Mouse (Mus musculus): ENCODE data around the gene Foxq1. TPM values are rescaled to one million over a fixed set of nuclear protein-coding genes. Genes with fewer than 3 reads are reported as not detected.

The Foxq1 gene
- polyA plus RNA-seq, 1 experiment from 2014 or later = 1.6 TPM

DNA sequence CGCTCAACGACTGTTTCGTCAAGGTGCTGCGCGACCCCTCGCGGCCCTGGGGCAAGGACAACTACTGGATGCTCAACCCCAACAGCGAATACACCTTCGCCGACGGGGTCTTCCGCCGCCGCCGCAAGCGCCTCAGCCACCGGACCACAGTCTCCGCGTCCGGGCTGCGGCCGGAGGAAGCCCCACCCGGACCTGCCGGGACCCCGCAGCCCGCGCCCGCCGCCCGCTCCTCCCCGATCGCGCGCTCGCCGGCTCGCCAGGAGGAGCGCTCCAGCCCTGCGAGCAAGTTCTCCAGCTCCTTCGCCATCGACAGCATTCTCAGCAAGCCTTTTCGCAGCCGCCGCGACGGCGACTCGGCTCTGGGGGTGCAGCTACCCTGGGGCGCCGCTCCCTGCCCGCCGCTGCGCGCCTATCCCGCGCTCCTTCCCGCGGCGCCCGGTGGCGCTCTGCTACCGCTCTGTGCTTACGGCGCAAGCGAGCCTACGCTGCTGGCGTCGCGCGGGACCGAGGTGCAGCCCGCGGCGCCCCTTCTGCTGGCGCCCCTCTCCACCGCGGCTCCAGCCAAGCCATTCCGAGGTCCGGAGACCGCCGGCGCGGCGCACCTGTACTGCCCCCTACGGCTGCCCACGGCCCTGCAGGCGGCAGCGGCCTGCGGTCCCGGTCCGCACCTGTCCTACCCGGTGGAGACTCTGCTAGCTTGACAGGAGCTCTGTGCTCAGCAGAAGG lies 3.6 kb downstream of the Foxq1 start:
- H3K27me3 ChIP-seq (ENCODE audit: control insufficient read depth, insufficient read depth, low read length) = peaks cover 75% of the 10 kb centered on the region
- WGBS = under 1% methylated on average over 86 of the region's 92 CpGs
- ATAC-seq (replicated peaks; ENCODE audit: low FRiP score) (peak; percentile 68), DNase-seq (ENCODE audit: low spot score) (peak; percentile 85)
- peak overlapping the region; percentile 21; the same call in 1 of the 2 replicates for H3K9ac ChIP-seq (ENCODE audit: low read length)
- no peaks in the 10 kb centered on the region for H3K36me3 ChIP-seq (ENCODE audit: control insufficient read depth, insufficient read depth, low read length)
- no peaks in the 10 kb centered on the region for H3K9me3 ChIP-seq (ENCODE audit: control insufficient read depth, low read length)
- H3K27ac ChIP-seq (ENCODE audit: low read depth, low read length) = no peak overlapping the region
- H3K4me1 ChIP-seq (replicated peaks; ENCODE audit: control insufficient read depth, insufficient read depth, low read length) = peaks cover 18% of the 10 kb centered on the region
- peak overlapping the region; percentile 99 for H3K4me2 ChIP-seq (ENCODE audit: low read depth, low read length, severe bottlenecking)
- peak overlapping the region; percentile 55 for H3K4me3 ChIP-seq (ENCODE audit: low read depth, low read length)

DNA sequence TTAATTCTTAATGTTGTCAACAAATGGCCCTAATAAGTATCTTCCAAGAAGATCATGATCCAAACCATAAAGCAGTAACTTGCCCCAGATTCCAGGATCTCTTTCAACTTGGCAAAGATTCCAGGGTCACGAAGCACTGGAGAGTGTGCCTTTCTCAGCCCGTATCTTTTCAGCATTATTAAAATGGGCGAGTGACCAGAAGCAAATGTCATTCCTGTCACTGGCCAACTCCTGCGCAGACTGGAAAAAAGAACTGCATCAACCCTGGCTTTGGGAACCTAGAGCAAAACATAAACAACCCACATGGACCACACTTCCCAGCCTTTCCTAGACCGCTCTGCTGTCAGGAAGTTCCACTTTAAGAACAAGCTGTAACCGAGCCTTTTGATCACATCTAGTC lies 8.5 kb downstream of the Foxq1 start:
- no peak overlapping the region for H3K4me2 ChIP-seq (ENCODE audit: low read depth, low read length, severe bottlenecking)
- no peak overlapping the region for H3K9ac ChIP-seq (ENCODE audit: low read length)
- DNase-seq (ENCODE audit: low spot score) (no peak), ATAC-seq (replicated peaks; ENCODE audit: low FRiP score) (no peak)
- H3K27me3 ChIP-seq (ENCODE audit: control insufficient read depth, insufficient read depth, low read length) = peaks cover 27% of the 10 kb centered on the region
- no peaks in the 10 kb centered on the region for H3K36me3 ChIP-seq (ENCODE audit: control insufficient read depth, insufficient read depth, low read length)
- WGBS = 65% methylated on average over 6 of the region's 6 CpGs
- no peak overlapping the region for H3K4me3 ChIP-seq (ENCODE audit: low read depth, low read length)
- H3K4me1 ChIP-seq (replicated peaks; ENCODE audit: control insufficient read depth, insufficient read depth, low read length) = peaks cover 1% of the 10 kb centered on the region; the same call in 1 of the 2 replicates
- H3K9me3 ChIP-seq (ENCODE audit: control insufficient read depth, low read length) = no peaks in the 10 kb centered on the region
- H3K27ac ChIP-seq (ENCODE audit: low read depth, low read length) = no peak overlapping the region

DNA sequence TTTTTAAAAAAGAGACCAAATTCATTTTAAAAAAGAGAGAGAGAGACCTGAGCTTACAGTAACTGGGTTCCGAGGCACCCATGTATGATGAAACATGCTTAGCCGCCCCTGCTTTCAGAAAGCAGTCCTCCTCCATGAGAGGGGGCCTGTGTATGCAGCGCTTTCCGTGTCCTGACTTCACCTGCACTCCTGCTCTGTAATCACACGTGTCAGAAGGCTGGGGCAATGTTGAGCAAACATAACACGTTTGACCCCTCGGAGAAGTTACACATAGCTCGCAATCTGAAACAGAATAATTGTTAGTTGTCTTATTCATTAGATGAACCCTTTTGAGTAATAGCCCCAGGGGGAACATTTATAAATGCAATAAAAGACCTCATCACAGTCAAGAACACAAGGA lies 11.2 kb downstream of the Foxq1 start:
- Histone ChIP-seq H3K4me2 (ENCODE audit: low read depth, low read length, severe bottlenecking) (no peak overlapping the region), H3K9ac (ENCODE audit: low read length) (no peak overlapping the region), H3K36me3 (ENCODE audit: control insufficient read depth, insufficient read depth, low read length) (no peaks in the 10 kb centered on the region), H3K9me3 (ENCODE audit: control insufficient read depth, low read length) (no peaks in the 10 kb centered on the region), H3K4me1 (replicated peaks; ENCODE audit: control insufficient read depth, insufficient read depth, low read length) (no peaks in the 10 kb centered on the region), H3K27ac (ENCODE audit: low read depth, low read length) (no peak overlapping the region), H3K27me3 (ENCODE audit: control insufficient read depth, insufficient read depth, low read length) (peaks cover 5% of the 10 kb centered on the region), H3K4me3 (ENCODE audit: low read depth, low read length) (no peak overlapping the region)
- DNase-seq (ENCODE audit: low spot score) = no peak
- 84% methylated on average over 8 of the region's 8 CpGs for WGBS
- no peak for ATAC-seq (replicated peaks; ENCODE audit: low FRiP score)

DNA sequence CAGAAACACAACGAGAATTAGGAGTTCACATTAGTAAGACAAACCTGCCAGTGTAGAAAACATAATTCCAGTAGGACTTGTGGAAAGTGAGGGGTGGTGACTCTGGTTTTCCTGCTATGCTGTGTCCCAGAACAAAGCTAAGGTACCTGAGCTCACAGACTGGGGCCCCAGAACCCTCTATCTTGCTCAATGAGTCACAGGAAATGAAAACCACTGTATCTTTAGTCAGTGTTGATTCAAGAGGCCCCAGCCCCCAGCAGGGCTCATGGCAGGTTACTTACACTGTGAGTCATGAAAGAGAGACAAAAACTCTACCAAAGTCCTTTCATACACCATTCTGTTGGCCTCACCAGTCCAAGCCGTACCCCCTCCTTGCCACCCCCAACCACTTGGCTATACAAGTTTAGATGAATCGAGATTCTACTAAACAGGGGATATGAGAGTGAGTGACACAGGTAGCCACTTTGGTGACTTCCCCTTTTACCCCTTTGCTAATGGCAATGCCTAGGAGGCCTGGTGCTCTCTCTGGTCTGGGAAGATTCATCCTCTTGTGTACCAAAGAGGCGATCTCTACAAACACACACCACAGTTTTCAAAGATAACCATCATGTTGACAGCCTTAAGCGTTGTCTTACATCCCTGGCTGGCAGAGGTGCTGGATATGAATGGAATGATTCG lies 11.8 kb downstream of the Foxq1 start:
- DNase-seq (ENCODE audit: low spot score) (no peak), ATAC-seq (replicated peaks; ENCODE audit: low FRiP score) (no peak)
- H3K9ac ChIP-seq (ENCODE audit: low read length) = no peak overlapping the region
- no peak overlapping the region for H3K27ac ChIP-seq (ENCODE audit: low read depth, low read length)
- H3K4me1 ChIP-seq (replicated peaks; ENCODE audit: control insufficient read depth, insufficient read depth, low read length) = no peaks in the 10 kb centered on the region
- H3K9me3 ChIP-seq (ENCODE audit: control insufficient read depth, low read length) = no peaks in the 10 kb centered on the region
- H3K4me2 ChIP-seq (ENCODE audit: low read depth, low read length, severe bottlenecking) = no peak overlapping the region
- no peak overlapping the region for H3K4me3 ChIP-seq (ENCODE audit: low read depth, low read length)
- 85% methylated on average over 6 of the region's 6 CpGs for WGBS
- peaks cover 4% of the 10 kb centered on the region; the same call in 1 of the 2 replicates for H3K27me3 ChIP-seq (ENCODE audit: control insufficient read depth, insufficient read depth, low read length)
- no peaks in the 10 kb centered on the region for H3K36me3 ChIP-seq (ENCODE audit: control insufficient read depth, insufficient read depth, low read length)

DNA sequence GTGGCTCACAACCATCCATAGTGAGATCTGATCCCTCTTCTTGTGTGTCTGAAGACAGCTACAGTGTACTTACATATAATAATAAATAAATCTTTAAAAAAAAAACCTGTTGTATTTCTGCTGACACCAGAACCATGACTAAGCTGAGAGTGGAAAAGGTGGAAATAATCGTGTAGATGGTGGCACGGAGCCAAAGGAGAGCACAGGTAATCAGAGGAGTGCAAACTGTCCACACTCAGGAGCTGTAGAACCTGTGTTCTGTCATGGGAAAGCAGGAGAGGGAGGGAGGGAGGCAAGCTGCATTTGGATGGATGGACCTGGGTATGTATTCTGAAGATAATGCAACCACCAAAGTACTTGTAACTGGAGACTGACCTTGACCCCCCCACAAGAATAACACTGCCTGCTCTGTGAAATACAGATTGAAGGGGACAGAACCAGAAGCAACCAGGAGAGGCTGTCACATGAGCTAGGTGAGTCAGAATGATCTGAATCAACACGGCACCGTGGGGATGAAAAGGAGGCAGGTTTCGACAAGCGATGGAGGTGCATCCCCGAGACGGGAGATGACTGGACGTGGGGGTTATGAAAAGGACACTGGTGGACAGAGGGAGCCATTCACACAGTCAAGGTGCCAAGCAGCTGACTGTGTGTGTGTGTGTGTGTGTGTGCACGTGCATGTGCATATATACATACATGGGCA lies 17.0 kb downstream of the Foxq1 start:
- Histone ChIP-seq H3K4me3 (ENCODE audit: low read depth, low read length) (no peak overlapping the region), H3K4me2 (ENCODE audit: low read depth, low read length, severe bottlenecking) (no peak overlapping the region), H3K4me1 (replicated peaks; ENCODE audit: control insufficient read depth, insufficient read depth, low read length) (no peaks in the 10 kb centered on the region), H3K27ac (ENCODE audit: low read depth, low read length) (no peak overlapping the region), H3K27me3 (ENCODE audit: control insufficient read depth, insufficient read depth, low read length) (no peaks in the 10 kb centered on the region), H3K9me3 (ENCODE audit: control insufficient read depth, low read length) (no peaks in the 10 kb centered on the region), H3K36me3 (ENCODE audit: control insufficient read depth, insufficient read depth, low read length) (no peaks in the 10 kb centered on the region), H3K9ac (ENCODE audit: low read length) (no peak overlapping the region)
- 94% methylated on average over 10 of the region's 10 CpGs for WGBS
- no peak for ATAC-seq (replicated peaks; ENCODE audit: low FRiP score)
- no peak for DNase-seq (ENCODE audit: low spot score)

DNA sequence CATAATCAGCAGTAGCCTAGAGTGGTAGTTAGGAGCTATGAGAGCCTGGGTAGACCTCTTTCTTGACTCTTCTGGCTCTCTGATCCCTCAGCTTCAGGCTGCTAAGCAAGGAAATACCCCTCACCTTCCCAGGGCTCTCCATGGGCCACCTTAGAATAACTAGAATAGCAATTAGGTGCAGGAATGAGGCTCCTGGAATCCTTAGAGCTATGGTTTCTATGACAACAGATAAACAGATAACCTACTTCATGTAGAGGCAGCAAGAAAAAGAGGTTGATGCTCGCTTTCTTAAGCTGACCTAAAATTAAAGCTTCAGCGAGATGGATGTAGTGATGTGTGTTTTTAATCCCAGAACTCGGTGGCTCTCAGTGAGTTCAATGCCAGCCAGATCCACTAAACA lies 18.7 kb downstream of the Foxq1 start:
- H3K27ac ChIP-seq (ENCODE audit: low read depth, low read length) = no peak overlapping the region
- H3K4me1 ChIP-seq (replicated peaks; ENCODE audit: control insufficient read depth, insufficient read depth, low read length) = no peaks in the 10 kb centered on the region
- H3K27me3 ChIP-seq (ENCODE audit: control insufficient read depth, insufficient read depth, low read length) = no peaks in the 10 kb centered on the region
- H3K9me3 ChIP-seq (ENCODE audit: control insufficient read depth, low read length) = no peaks in the 10 kb centered on the region
- WGBS = 77% methylated on average over 3 of the region's 3 CpGs
- H3K9ac ChIP-seq (ENCODE audit: low read length) = no peak overlapping the region
- ATAC-seq (replicated peaks; ENCODE audit: low FRiP score) = no peak
- H3K36me3 ChIP-seq (ENCODE audit: control insufficient read depth, insufficient read depth, low read length) = no peaks in the 10 kb centered on the region
- no peak overlapping the region for H3K4me3 ChIP-seq (ENCODE audit: low read depth, low read length)
- no peak for DNase-seq (ENCODE audit: low spot score)
- H3K4me2 ChIP-seq (ENCODE audit: low read depth, low read length, severe bottlenecking) = no peak overlapping the region

DNA sequence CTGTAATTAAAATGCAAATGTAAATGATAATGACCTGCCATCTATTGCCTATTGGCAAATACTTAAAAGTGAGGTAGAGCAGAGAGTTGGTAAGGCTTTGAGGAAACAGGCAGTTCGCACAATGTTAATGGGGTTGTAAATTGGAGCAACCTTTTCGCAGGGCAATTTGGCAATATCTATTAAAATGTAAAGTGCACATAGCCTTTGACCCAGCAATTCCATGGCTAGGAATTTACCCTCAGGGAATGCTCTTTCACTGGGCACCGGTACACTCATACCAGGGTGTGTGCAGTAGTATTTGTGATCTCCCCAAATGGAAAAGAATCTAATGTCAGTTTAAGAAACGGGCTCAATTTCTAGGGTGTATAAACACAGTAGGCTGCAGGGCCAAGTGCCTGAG lies 20.8 kb downstream of the Foxq1 start:
- Histone ChIP-seq H3K4me1 (replicated peaks; ENCODE audit: control insufficient read depth, insufficient read depth, low read length) (no peaks in the 10 kb centered on the region), H3K4me3 (ENCODE audit: low read depth, low read length) (no peak overlapping the region), H3K27ac (ENCODE audit: low read depth, low read length) (no peak overlapping the region), H3K4me2 (ENCODE audit: low read depth, low read length, severe bottlenecking) (no peak overlapping the region), H3K9me3 (ENCODE audit: control insufficient read depth, low read length) (no peaks in the 10 kb centered on the region), H3K36me3 (ENCODE audit: control insufficient read depth, insufficient read depth, low read length) (no peaks in the 10 kb centered on the region), H3K9ac (ENCODE audit: low read length) (no peak overlapping the region), H3K27me3 (ENCODE audit: control insufficient read depth, insufficient read depth, low read length) (no peaks in the 10 kb centered on the region)
- DNase-seq (ENCODE audit: low spot score) (no peak), ATAC-seq (replicated peaks; ENCODE audit: low FRiP score) (no peak)
- 67% methylated on average over 4 of the region's 4 CpGs for WGBS

DNA sequence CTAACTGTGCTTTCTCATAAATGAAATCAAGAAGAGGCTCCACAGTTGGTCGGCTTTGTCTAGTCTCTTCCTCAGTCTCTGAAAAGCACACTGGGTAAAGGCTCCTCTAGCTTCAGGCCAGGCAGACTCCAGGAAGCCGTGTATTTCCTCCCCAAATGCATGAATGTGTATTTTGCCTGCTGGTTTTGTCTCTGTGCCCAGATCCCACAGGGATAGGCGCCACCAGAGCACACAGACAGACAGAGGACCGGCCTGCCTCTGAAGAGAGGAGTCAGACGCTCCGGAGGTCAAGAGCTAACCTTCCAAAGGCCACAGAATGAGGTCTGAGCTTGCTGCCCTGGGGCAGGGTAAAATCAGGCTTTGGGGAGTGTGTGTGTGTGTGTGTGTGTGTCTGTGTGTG lies 21.6 kb downstream of the Foxq1 start:
- Histone ChIP-seq H3K4me3 (ENCODE audit: low read depth, low read length) (no peak overlapping the region), H3K4me2 (ENCODE audit: low read depth, low read length, severe bottlenecking) (no peak overlapping the region), H3K9me3 (ENCODE audit: control insufficient read depth, low read length) (no peaks in the 10 kb centered on the region), H3K27me3 (ENCODE audit: control insufficient read depth, insufficient read depth, low read length) (no peaks in the 10 kb centered on the region), H3K36me3 (ENCODE audit: control insufficient read depth, insufficient read depth, low read length) (no peaks in the 10 kb centered on the region), H3K4me1 (replicated peaks; ENCODE audit: control insufficient read depth, insufficient read depth, low read length) (no peaks in the 10 kb centered on the region), H3K9ac (ENCODE audit: low read length) (no peak overlapping the region; the same call in 1 of the 2 replicates), H3K27ac (ENCODE audit: low read depth, low read length) (no peak overlapping the region)
- WGBS = 60% methylated on average over 6 of the region's 6 CpGs
- no peak for ATAC-seq (replicated peaks; ENCODE audit: low FRiP score)
- no peak for DNase-seq (ENCODE audit: low spot score)
